Mouse (Mus musculus) lung, postnatal 0 days (tissue): Measurements from ENCODE around the gene Pmpcb. TPM values are rescaled to one million over a fixed set of nuclear protein-coding genes. Genes with fewer than 3 reads are reported as not detected.
"Not testable (repeated sequence)": the region's sequence is repeated elsewhere in the genome, so short reads cannot be mapped to it uniquely, and the experiment has no call there.

Source experiments
- ATAC-seq: fragments of 200-750 bp; cut with Nextera tagmentation; 2 replicates; pipeline ENCODE4 v1.8.0; 2017; ENCODE audit warnings: moderate library complexity
- DNase-seq: peaks from one replicate; pipeline ENCODE4 v3.0.0-alpha.2; 2016; ENCODE audit warnings: low spot score
- H3K27ac ChIP-seq: fragments of 300-500 bp; sonication (generic); 2 replicates; pipeline ENCODE4 v1.5.1; 2014; ENCODE audit warnings: antibody characterized with exemption, mild to moderate bottlenecking, low read length, mixed read lengths
- H3K27me3 ChIP-seq: fragments of 300-500 bp; sonication (generic); replicated peaks from 2 replicates; pipeline ENCODE4 v1.6.1; 2014; ENCODE audit warnings: low read length, mixed read lengths; ENCODE audit not compliant: insufficient read depth
- H3K36me3 ChIP-seq: fragments of 300-500 bp; sonication (generic); 2 replicates; pipeline ENCODE4 v1.6.1; 2014; ENCODE audit warnings: low read length, mixed read lengths; ENCODE audit not compliant: insufficient read depth
- H3K4me1 ChIP-seq: fragments of 300-500 bp; sonication (generic); 2 replicates; pipeline ENCODE4 v1.6.1; 2014; ENCODE audit warnings: antibody characterized with exemption, low read depth, low read length, mixed read lengths; ENCODE audit not compliant: insufficient read depth
- H3K4me2 ChIP-seq: fragments of 300-500 bp; sonication (generic); replicated peaks from 2 replicates; pipeline ENCODE4 v1.6.1; 2014; ENCODE audit warnings: low read depth, mild to moderate bottlenecking, low read length, moderate library complexity, mixed read lengths
- H3K4me3 ChIP-seq: fragments of 300-500 bp; sonication (generic); 2 replicates; pipeline ENCODE4 v1.5.1; 2014; ENCODE audit warnings: low read depth, low read length
- H3K9ac ChIP-seq: fragments of 300-500 bp; sonication (generic); replicated peaks from 2 replicates; pipeline ENCODE4 v1.6.1; 2014; ENCODE audit warnings: low read depth, mild to moderate bottlenecking
- H3K9me3 ChIP-seq: fragments of 300-500 bp; sonication (generic); 2 replicates; pipeline ENCODE4 v1.6.1; 2016; ENCODE audit warnings: low read length, mixed read lengths
- CTCF ChIP-seq: IDR thresholded peaks from 2 replicates; pipeline ENCODE4 v1.5.1; 2016; ENCODE audit warnings: antibody characterized with exemption, mild to moderate bottlenecking
- EP300 ChIP-seq: IDR thresholded peaks from 2 replicates; pipeline ENCODE4 v1.6.1; 2016; ENCODE audit warnings: antibody characterized with exemption, mild to moderate bottlenecking, control low read depth
- WGBS: fragments of 180-500 bp; shearing (Covaris S2); extraction: QIAGEN DNeasy Blood & Tissue Kit; methylation state at CpG from one replicate; pipeline ENCODE4 v1.1.7; 2014; 5-methylcytosine and 5-hydroxymethylcytosine counted together
- polyA plus RNA-seq: library from polyadenylated mRNA; unstranded; fragments of >200 nt; fragmentation: Nextera tagmentation; extraction: Ambion mirVana; gene quantifications from 2 replicates; pipeline ENCODE4 v1.2.1, GENCODE M21; 2015

The Pmpcb gene
- polyA plus RNA-seq, 1 experiment from 2014 or later: 41.8 TPM

GRCm38 (mm10) chr5:21700934-21701333 is 36.0 kb upstream of the Pmpcb start:
- 0% methylated on average over 22 of the region's 22 CpGs for WGBS
- peak overlapping the region; percentile 35; the same call in 1 of the 2 replicates for H3K9ac ChIP-seq
- TF ChIP-seq EP300 (no peak), CTCF (no peak)
- H3K27me3 ChIP-seq: no peaks in the 10 kb centered on the region
- peak overlapping the region; percentile 63 for H3K4me3 ChIP-seq
- H3K4me1 ChIP-seq: no peaks in the 10 kb centered on the region
- peak overlapping the region; percentile 73 for H3K4me2 ChIP-seq
- ATAC-seq (peak; percentile 7), DNase-seq (no peak)
- H3K9me3 ChIP-seq: no peaks in the 10 kb centered on the region
- no peaks in the 10 kb centered on the region for H3K36me3 ChIP-seq
- H3K27ac ChIP-seq: peak overlapping the region; percentile 43; the same call in 1 of the 2 replicates

- peak within 1 kb of the TSS; percentile 95 for H3K27ac ChIP-seq
- peak; percentile 97 for ATAC-seq
- H3K4me2 ChIP-seq: peak within 1 kb of the TSS; percentile 73
- TF ChIP-seq CTCF (peak; percentile 8), EP300 (peak; percentile 68; the same call in 1 of the 2 replicates)
- DNase-seq: peak; percentile 98
- WGBS: under 1% methylated on average over 33 of the region's 59 CpGs
- H3K4me1 ChIP-seq: no peaks in the 10 kb centered on the region
- no peaks in the 10 kb centered on the region for H3K9me3 ChIP-seq
- H3K9ac ChIP-seq: peak within 1 kb of the TSS; percentile 74
- H3K4me3 ChIP-seq: peak within 1 kb of the TSS; percentile 63
- no peaks in the 10 kb centered on the region for H3K36me3 ChIP-seq
- H3K27me3 ChIP-seq: no peaks in the 10 kb centered on the region
Measured at GRCm38 (mm10) chr5:21701351-21702008, 35.5 kb upstream of the Pmpcb start, which contains the start of gene Napepld. Gene Napepld (minus strand): TSS chr5:21701396.

GRCm38 (mm10) chr5:21702009-21702364 is 35.0 kb upstream of the Pmpcb start:
- ATAC-seq (no peak), DNase-seq (no peak)
- WGBS: 46% methylated on average over 2 of the region's 2 CpGs
- Histone ChIP-seq H3K4me2 (peak overlapping the region; percentile 73), H3K4me3 (peak overlapping the region; percentile 63), H3K36me3 (no peaks in the 10 kb centered on the region), H3K4me1 (no peaks in the 10 kb centered on the region), H3K9ac (no peak overlapping the region), H3K27ac (peak overlapping the region; percentile 95), H3K27me3 (no peaks in the 10 kb centered on the region), H3K9me3 (no peaks in the 10 kb centered on the region)
- TF ChIP-seq CTCF (no peak), EP300 (0 out of 2 replicates have a peak, but pooled peaks have one; percentile 18)

DNA sequence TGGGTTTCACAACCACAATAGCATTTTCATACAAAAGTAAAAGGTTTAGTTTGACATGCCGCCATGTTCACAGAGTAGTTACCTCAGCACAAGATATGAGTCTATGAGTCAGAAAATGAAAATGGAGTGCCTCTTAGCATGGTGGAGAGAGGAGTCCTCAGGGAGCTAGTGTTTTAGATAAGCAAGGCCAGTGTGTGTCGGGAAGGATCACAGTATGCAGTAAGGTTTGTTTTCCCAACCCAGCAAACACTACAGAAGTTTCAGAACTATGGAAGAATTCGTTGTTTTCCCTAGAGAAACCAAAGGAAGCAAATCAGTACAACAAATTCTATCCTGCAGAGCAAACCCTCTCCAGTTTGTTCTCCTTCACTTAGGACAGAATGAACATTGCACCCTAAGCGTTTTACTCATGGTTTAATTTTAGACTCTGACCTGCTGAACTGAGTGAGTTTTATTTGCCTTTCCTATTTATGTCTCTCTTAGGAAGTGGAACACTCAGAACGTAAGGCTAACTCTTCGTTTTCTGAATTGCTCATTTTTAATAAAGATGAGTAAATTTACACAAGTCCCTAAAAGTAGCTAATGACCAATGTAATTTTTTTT is 34.0 kb upstream of the Pmpcb start:
- peak; percentile 79 for DNase-seq
- H3K4me1 ChIP-seq: no peaks in the 10 kb centered on the region
- TF ChIP-seq EP300 (peak; percentile 44), CTCF (no peak)
- no peak overlapping the region for H3K4me3 ChIP-seq
- peak overlapping the region; percentile 54 for H3K27ac ChIP-seq
- 0 out of 2 replicates have a peak, but pooled peaks have one; percentile 8 for ATAC-seq
- 53% methylated on average over 6 of the region's 6 CpGs for WGBS
- H3K9me3 ChIP-seq: no peaks in the 10 kb centered on the region
- H3K36me3 ChIP-seq: no peaks in the 10 kb centered on the region
- H3K4me2 ChIP-seq: no peak overlapping the region
- H3K27me3 ChIP-seq: no peaks in the 10 kb centered on the region
- H3K9ac ChIP-seq: no peak overlapping the region

DNA sequence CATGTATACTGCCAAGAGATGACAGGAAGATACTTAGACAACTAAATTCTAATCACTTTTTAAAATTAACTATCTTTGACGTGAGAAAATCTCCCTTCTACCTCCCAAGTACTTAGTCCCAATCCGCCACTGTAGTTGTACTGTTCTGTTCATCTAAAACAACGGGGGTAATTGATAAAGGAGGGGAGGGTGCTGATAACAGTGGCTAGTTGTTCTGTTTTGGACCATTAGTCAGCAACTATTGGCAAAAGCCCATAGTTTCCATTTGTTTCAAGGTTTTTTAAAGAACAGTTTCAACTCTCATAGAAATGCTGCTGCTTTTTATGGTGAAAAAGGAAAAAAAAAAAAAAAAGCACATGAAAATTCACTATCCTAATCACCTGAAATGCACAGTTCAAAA is 33.2 kb upstream of the Pmpcb start:
- DNase-seq (no peak), ATAC-seq (no peak)
- H3K4me2 ChIP-seq: no peak overlapping the region
- H3K9ac ChIP-seq: no peak overlapping the region
- no peak overlapping the region for H3K4me3 ChIP-seq
- no peak overlapping the region for H3K27ac ChIP-seq
- no peaks in the 10 kb centered on the region for H3K36me3 ChIP-seq
- no peaks in the 10 kb centered on the region for H3K4me1 ChIP-seq
- H3K27me3 ChIP-seq: no peaks in the 10 kb centered on the region
- TF ChIP-seq CTCF (no peak), EP300 (no peak)
- WGBS: 73% methylated on average over 3 of the region's 3 CpGs
- H3K9me3 ChIP-seq: no peaks in the 10 kb centered on the region

GRCm38 (mm10) chr5:21706546-21706945 is 30.4 kb upstream of the Pmpcb start:
- WGBS: 77% methylated on average over 4 of the region's 4 CpGs
- no peak for DNase-seq
- Histone ChIP-seq H3K27me3 (no peaks in the 10 kb centered on the region), H3K36me3 (no peaks in the 10 kb centered on the region), H3K4me3 (no peak overlapping the region), H3K9ac (no peak overlapping the region), H3K4me2 (no peak overlapping the region), H3K27ac (no peak overlapping the region), H3K9me3 (no peaks in the 10 kb centered on the region), H3K4me1 (no peaks in the 10 kb centered on the region)
- TF ChIP-seq CTCF: no peak
- no peak for TF ChIP-seq EP300
- no peak for ATAC-seq

GRCm38 (mm10) chr5:21708011-21708410 is 28.9 kb upstream of the Pmpcb start:
- not testable (repeated sequence) for H3K4me3 ChIP-seq, H3K27me3 ChIP-seq, H3K27ac ChIP-seq, ATAC-seq, H3K4me2 ChIP-seq, H3K36me3 ChIP-seq, H3K9me3 ChIP-seq, DNase-seq, H3K4me1 ChIP-seq, H3K9ac ChIP-seq
- 81% methylated on average over 8 of the region's 8 CpGs for WGBS
